Mouse (Mus musculus) limb, embryonic 11.5 days (tissue): Measurements from ENCODE around the gene Xab2. TPM values are rescaled to one million over a fixed set of nuclear protein-coding genes. Genes with fewer than 3 reads are reported as not detected.
A peak's percentile ranks its signal among the peaks of the same experiment; 100 is the strongest.

Experiments
- ATAC-seq: fragments of 200-750 bp; cut with Nextera tagmentation; 2 replicates; pipeline ENCODE4 v1.8.0; 2017; ENCODE audit warnings: low read depth; ENCODE audit not compliant: insufficient number of reproducible peaks, low FRiP score, low TSS enrichment
- DNase-seq: peaks from one replicate; pipeline ENCODE4 v3.0.0-alpha.2; 2015; ENCODE audit warnings: low spot score
- H3K27ac ChIP-seq: fragments of 300-500 bp; sonication (generic); replicated peaks from 2 replicates; pipeline ENCODE4 v1.5.1; 2014; ENCODE audit warnings: low read depth, mild to moderate bottlenecking, low read length
- H3K27me3 ChIP-seq: fragments of 300-500 bp; sonication (generic); 2 replicates; pipeline ENCODE4 v1.6.1; 2014; ENCODE audit warnings: mild to moderate bottlenecking, low read length, mixed read lengths; ENCODE audit not compliant: control insufficient read depth, insufficient read depth
- H3K36me3 ChIP-seq: fragments of 300-500 bp; sonication (generic); 2 replicates; pipeline ENCODE4 v1.6.1; 2014; ENCODE audit warnings: mild to moderate bottlenecking, low read length, moderate library complexity, mixed read lengths; ENCODE audit not compliant: control insufficient read depth, insufficient read depth
- H3K4me1 ChIP-seq: fragments of 300-500 bp; sonication (generic); 2 replicates; pipeline ENCODE4 v1.6.1; 2014; ENCODE audit warnings: low read length, mixed read lengths; ENCODE audit not compliant: control insufficient read depth, insufficient read depth
- H3K4me2 ChIP-seq: fragments of 300-500 bp; sonication (generic); 2 replicates; pipeline ENCODE4 v1.6.1; 2014; ENCODE audit warnings: low read depth, mild to moderate bottlenecking, moderate library complexity; ENCODE audit not compliant: severe bottlenecking
- H3K4me3 ChIP-seq: fragments of 300-500 bp; sonication (generic); 2 replicates; pipeline ENCODE4 v1.5.1; 2014; ENCODE audit warnings: low read depth, low read length
- H3K9ac ChIP-seq: fragments of 300-500 bp; sonication (generic); 2 replicates; pipeline ENCODE4 v1.6.1; 2014; ENCODE audit warnings: mild to moderate bottlenecking, low read length
- H3K9me3 ChIP-seq: fragments of 300-500 bp; sonication (generic); 2 replicates; pipeline ENCODE4 v1.6.1; 2016; ENCODE audit warnings: low read length; ENCODE audit not compliant: control insufficient read depth
- WGBS: fragments of 180-500 bp; shearing (Covaris S2); extraction: QIAGEN DNeasy Blood & Tissue Kit; methylation state at CpG from one replicate; pipeline ENCODE4 v1.1.7; 2014; 5-methylcytosine and 5-hydroxymethylcytosine counted together
- polyA plus RNA-seq: library from polyadenylated mRNA; unstranded; fragments of >200 nt; fragmentation: Nextera tagmentation; extraction: Ambion mirVana; gene quantifications from 2 replicates; pipeline ENCODE4 v1.2.1, GENCODE M21; 2014

Gene Xab2
- polyA plus RNA-seq, 1 experiment from 2014 or later: 61.3 TPM

- Histone ChIP-seq H3K9ac (no peak overlapping the region), H3K4me1 (no peaks in the 10 kb centered on the region), H3K4me3 (no peak overlapping the region), H3K9me3 (no peaks in the 10 kb centered on the region), H3K27ac (no peak overlapping the region), H3K36me3 (no peaks in the 10 kb centered on the region), H3K4me2 (no peak overlapping the region), H3K27me3 (no peaks in the 10 kb centered on the region)
- ATAC-seq (no peak), DNase-seq (peak; percentile 31)
- 25% methylated on average over 5 of the region's 5 CpGs for WGBS
These were observed 6.9 kb upstream of the Xab2 start for GRCm38 (mm10) chr8:3628014-3628413.

DNA sequence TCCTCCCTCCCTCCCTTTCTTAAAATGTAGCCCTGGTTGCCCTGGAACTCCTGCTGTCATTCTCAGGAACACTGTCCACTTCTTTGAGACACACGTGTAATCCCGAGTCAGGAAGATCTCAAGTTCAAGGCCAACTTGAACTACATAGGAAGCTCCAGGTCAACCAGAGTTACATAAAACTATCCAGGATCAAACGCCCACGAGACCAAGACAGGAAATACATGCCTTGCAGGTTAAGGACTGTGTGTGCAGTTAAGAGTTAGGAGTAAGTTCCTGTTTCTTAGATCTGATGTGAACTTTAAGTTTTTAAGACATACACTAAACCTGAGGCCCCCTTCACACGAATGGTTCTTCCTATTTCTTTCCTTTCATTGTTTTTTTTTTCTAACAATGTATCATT lies 5.9 kb upstream of the Xab2 start:
- Histone ChIP-seq H3K27me3 (no peaks in the 10 kb centered on the region), H3K9me3 (no peaks in the 10 kb centered on the region), H3K4me2 (no peak overlapping the region), H3K9ac (no peak overlapping the region), H3K4me3 (no peak overlapping the region), H3K36me3 (no peaks in the 10 kb centered on the region), H3K27ac (no peak overlapping the region), H3K4me1 (0 out of 2 replicates have a peak, but pooled peaks cover 3% of the 10 kb centered on the region)
- no peak for DNase-seq
- 61% methylated on average over 5 of the region's 5 CpGs for WGBS
- ATAC-seq: no peak

- Histone ChIP-seq H3K27ac (no peak within 1 kb of the TSS), H3K4me2 (no peak within 1 kb of the TSS), H3K27me3 (no peaks in the 10 kb centered on the region), H3K36me3 (no peaks in the 10 kb centered on the region), H3K4me1 (peaks cover 4% of the 10 kb centered on the region; the same call in 1 of the 2 replicates), H3K4me3 (no peak within 1 kb of the TSS), H3K9ac (no peak within 1 kb of the TSS), H3K9me3 (no peaks in the 10 kb centered on the region)
- no peak for ATAC-seq
- WGBS: 52% methylated on average over 1 of the region's 1 CpGs
- no peak for DNase-seq
These were observed 4.3 kb upstream of the Xab2 start, which contains the start of gene Pcp2 for GRCm38 (mm10) chr8:3625445-3625844. Gene Pcp2 (minus strand): TSS chr8:3625545.

DNA sequence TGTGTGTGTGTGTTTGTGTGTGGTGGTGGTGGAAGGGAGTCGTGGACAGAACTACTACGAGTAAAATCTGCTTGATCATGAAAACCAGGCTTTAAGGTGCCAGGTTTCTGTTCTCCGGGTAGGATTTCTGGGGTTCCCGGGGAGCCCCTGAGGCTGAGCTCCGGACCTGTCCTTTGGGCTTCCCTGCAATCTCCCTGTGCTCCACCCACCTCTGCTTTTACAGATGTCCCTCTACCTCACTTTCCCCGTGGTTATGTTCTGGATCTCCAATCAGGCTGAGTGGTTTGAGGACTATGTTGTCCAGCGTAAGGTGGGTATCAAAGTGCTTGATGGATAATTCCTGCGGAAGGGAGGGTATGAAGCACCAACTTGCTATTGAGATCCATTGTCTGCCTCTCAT lies 1.0 kb upstream of the Xab2 start:
- H3K27ac ChIP-seq: no peak overlapping the region
- H3K4me2 ChIP-seq: peak overlapping the region; percentile 48
- no peak overlapping the region for H3K9ac ChIP-seq

GRCm38 (mm10) chr8:3609816-3610150 lies 11.3 kb downstream of the Xab2 start:
- 73% methylated on average over 6 of the region's 6 CpGs for WGBS
- no peak for ATAC-seq

More for the DNA sequence above, 1.0 kb upstream of the Xab2 start:
- peaks cover 7% of the 10 kb centered on the region; the same call in 1 of the 2 replicates for H3K4me1 ChIP-seq
- ATAC-seq: no peak
- H3K4me3 ChIP-seq: peak overlapping the region; percentile 83
- H3K9me3 ChIP-seq: no peaks in the 10 kb centered on the region
- WGBS: 70% methylated on average over 8 of the region's 8 CpGs
- peaks cover 5% of the 10 kb centered on the region; the same call in 1 of the 2 replicates for H3K36me3 ChIP-seq
- no peak for DNase-seq
- H3K27me3 ChIP-seq: no peaks in the 10 kb centered on the region

DNA sequence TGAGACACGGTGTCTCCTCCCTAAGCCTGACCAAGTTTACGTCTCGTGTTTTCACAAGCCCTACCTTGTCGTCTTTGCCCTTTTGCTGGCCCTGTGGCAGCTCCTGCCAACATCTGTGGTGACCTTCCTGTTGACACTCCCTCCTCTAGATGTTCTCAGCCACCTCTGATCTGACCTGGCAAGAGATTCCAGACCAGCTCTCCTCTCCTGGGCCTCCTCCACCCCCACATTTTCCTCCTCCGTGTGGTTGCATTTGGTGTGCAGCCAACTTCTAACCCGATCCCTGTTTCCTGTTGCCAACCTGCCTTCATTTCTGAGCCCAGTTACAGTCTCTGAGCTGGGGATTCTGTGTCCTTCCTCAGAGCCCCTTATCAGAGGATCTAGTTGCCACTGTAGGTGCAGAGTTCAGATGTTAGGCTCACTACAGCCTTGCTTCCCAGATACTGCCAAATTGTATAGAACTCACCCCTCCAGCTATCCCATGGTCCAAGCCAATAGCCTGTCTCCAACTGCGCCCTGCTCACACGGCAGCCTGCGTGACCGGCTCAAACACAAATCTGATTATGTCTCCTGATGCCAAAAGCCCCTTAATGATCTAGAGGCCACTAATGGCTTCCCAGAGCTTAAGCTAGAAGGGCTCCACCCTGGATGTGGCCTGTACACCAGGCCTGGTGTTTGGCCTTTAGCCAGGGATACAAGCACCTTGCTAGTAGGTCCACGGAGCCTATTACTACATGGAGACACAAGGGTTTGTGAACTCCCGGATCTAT lies 11.9 kb downstream of the Xab2 start:
- no peak overlapping the region for H3K27ac ChIP-seq
- no peak overlapping the region for H3K4me3 ChIP-seq
- H3K4me1 ChIP-seq: no peaks in the 10 kb centered on the region
- no peak overlapping the region for H3K9ac ChIP-seq
- WGBS: 84% methylated on average over 12 of the region's 12 CpGs
- H3K36me3 ChIP-seq: peaks cover 33% of the 10 kb centered on the region
- DNase-seq (no peak), ATAC-seq (no peak)
- H3K27me3 ChIP-seq: no peaks in the 10 kb centered on the region
- no peak overlapping the region for H3K4me2 ChIP-seq
- no peaks in the 10 kb centered on the region for H3K9me3 ChIP-seq

More at GRCm38 (mm10) chr8:3609816-3610150, 11.3 kb downstream of the Xab2 start:
- Histone ChIP-seq H3K4me2 (no peak overlapping the region), H3K4me3 (no peak overlapping the region), H3K9me3 (no peaks in the 10 kb centered on the region), H3K36me3 (peaks cover 33% of the 10 kb centered on the region), H3K27ac (no peak overlapping the region), H3K4me1 (no peaks in the 10 kb centered on the region), H3K27me3 (no peaks in the 10 kb centered on the region), H3K9ac (no peak overlapping the region)
- no peak for DNase-seq

DNA sequence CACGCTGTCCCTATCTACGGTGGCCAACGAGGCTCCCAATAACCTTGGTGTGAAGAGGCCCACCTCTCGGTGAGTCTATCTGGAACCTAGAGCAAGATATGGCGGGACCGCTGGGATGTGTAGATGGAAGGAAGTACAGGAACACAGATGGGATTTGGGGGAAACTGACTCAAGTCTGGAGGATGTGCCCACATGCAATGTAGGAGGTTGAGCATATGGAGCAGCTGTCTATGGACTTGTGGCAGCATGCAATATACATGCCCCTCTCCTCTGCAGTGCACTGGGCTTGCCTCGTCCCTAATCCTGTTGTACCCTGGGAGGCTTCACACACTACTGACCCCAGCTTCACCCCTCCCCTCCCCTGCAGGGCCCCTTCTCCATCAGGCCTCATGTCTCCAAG lies 13.3 kb downstream of the Xab2 start:
- H3K4me2 ChIP-seq: no peak overlapping the region
- no peak overlapping the region for H3K9ac ChIP-seq
- H3K4me3 ChIP-seq: no peak overlapping the region
- 93% methylated on average over 7 of the region's 7 CpGs for WGBS
- no peaks in the 10 kb centered on the region for H3K27me3 ChIP-seq
- H3K27ac ChIP-seq: no peak overlapping the region
- no peak for DNase-seq
- no peaks in the 10 kb centered on the region for H3K4me1 ChIP-seq
- peaks cover 25% of the 10 kb centered on the region for H3K36me3 ChIP-seq
- no peak for ATAC-seq
- no peaks in the 10 kb centered on the region for H3K9me3 ChIP-seq

GRCm38 (mm10) chr8:3606593-3606992 lies 14.5 kb downstream of the Xab2 start:
- 89% methylated on average over 16 of the region's 16 CpGs for WGBS
- DNase-seq (no peak), ATAC-seq (no peak)
- H3K36me3 ChIP-seq: peaks cover 21% of the 10 kb centered on the region
- no peaks in the 10 kb centered on the region for H3K4me1 ChIP-seq
- H3K27ac ChIP-seq: no peak overlapping the region
- H3K4me2 ChIP-seq: no peak overlapping the region
- H3K9me3 ChIP-seq: no peaks in the 10 kb centered on the region
- H3K27me3 ChIP-seq: no peaks in the 10 kb centered on the region
- no peak overlapping the region for H3K4me3 ChIP-seq
- no peak overlapping the region for H3K9ac ChIP-seq
